Mouse (Mus musculus) liver, postnatal 0 days (tissue): ENCODE measurements around the gene Serpinb6c.

Source experiments
- CTCF ChIP-seq: sonication (generic); IDR thresholded peaks from 2 replicates; pipeline ENCODE4 v1.5.1; 2016; ENCODE audit warnings: antibody characterized with exemption, low read depth
- EP300 ChIP-seq: IDR thresholded peaks from 2 replicates; pipeline ENCODE4 v1.6.1; 2016; ENCODE audit warnings: antibody characterized with exemption, low read depth, mild to moderate bottlenecking

GRCm38 (mm10) chr13:33894207-33894606 is 11.3 kb downstream of the Serpinb6c start:
- TF ChIP-seq CTCF (peak; percentile 59), EP300 (no peak)
